Mouse (Mus musculus): ENCODE results near the gene Tubg1.
"Not testable (repeated sequence)": the region's sequence is repeated elsewhere in the genome, so short reads cannot be mapped to it uniquely, and the experiment has no call there.

- not testable (repeated sequence) for TF ChIP-seq CTCF, EP300 (IDR thresholded peaks at IDR 0.05; ENCODE audit: low read depth)
Observed at GRCm38 (mm10) chr11:101125008-101125407, 5.3 kb downstream of the Tubg1 start.

Data from heart, postnatal 0 days (tissue).